Mouse (Mus musculus) spleen, postnatal 10 days (tissue): ENCODE data around the gene Rpl29.

ENCODE experiments used
- DNase-seq, 2 experiments: peaks; one replicate each; pipeline ENCODE4 v3.0.0; 2021 to 2022; ENCODE audit warnings: low spot score in 2 of 2

Rpl29 gene

DNA sequence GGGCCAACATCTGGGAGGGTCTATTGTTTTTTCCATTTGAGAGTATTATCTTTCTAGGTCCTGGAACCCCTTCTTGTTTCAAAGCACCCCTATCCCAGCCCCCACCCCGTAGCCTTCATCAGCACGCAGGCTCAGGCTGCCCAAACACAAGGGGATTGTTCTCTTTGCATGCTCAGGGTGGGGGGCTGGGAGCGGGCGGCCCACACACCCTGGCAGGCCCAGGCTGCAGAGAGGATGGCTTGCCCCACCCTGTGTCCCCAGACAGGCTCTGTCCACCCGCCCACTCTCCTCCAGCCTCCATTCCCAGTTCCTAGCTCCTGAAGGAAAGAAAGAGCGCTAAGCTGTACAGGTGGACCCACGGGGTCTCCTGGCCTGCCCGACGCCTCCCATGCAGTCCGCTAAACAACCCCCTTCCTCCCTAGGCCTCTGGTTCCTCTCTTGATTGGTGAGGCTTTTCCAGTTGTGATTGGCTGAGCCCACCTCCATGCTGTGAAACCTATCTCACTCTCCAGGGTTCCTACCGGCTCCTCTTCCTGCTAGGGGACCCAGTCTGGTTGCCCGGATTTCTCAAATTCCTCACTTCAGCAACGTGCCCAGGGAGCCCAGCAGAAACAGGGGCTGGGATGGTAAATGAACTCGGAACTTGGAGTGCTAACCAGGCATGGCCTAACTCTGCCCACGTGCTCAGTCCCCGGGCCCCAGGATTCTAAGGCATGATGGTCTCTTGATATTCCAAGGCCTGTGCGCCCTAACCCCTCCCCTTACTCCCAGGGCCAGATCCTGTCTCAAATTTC, 25.8 kb downstream of the Rpl29 start:
- DNase-seq = no peak

DNA sequence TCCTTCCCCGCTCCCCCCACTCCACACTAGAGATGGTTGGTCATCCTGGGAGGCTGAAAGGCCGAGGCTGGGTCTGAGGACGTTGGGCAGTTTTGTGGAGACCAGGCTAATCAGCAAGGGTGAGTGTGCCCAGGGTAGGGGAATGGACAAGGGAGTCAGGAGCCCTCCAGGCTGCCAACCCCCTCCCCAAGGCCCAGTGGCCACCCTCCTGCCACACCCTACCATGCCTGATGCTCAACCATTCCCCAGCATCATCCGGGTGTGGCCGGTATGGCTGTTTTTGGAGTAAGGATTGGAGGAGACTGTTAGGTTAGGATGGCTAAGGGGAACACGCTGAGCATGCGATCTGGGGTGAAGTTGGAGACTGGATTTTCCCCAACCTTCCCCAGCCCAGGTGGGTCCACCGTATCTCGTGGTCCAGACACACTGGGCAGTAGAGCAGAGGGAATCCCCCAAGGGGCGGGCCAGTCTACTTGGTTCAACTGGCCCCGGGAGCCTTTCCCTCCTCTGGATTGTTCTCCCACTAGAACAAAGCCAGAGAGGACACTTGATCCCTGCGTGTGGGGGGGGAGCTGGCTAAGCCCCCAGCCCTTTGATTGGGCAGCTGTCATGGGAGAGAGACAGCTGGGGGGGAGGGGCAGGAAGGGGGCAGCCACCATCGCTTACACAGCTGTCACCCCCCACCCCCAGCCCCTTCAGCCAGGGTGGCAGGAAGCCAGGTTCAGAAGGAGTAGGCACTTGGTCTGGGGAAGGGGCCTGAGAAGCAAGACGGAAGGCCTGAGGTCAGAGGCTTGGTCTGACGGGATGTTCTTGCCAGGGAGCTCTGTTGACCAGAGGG, 27.3 kb downstream of the Rpl29 start:
- DNase-seq = no peak

DNA sequence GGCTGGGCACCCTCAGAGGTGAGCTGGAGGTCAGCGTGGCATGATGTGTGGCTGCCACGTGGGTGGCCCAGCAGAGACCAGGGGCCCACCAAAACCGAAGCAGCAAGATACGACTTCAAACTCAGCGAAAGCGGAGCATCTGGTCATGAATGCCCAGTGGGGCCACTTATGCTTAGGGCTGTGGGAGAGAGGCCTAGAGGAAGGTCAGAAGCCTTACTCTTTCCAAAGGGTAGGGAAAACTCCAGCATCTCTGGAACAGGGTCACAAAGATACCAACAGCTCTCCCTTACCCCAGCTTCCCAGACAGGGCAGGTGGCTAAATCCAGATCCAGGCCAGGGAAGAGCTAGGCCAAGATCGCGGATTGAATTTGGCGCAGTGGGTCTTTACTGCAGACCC, 27.9 kb downstream of the Rpl29 start:
- DNase-seq = no peak

DNA sequence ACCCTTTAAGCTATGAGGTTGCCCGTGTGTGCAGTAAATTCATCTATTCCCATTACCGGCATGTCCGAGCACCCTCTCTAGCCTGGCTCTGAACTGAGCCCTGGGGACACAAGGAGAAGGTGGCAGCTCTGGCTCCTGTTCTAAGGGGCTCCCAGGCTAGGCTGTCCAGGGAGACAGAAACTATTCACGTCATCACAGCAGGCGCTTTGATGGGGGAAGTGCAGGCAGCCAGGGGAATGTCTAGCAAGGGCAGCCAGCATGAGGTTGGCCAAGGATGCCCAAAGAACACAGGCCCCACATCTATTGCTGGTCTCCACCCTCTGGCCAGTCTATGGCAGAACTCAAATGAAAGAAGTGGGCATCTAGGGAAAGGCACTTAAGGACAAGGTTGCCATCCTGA, 28.7 kb downstream of the Rpl29 start:
- DNase-seq = no peak

DNA sequence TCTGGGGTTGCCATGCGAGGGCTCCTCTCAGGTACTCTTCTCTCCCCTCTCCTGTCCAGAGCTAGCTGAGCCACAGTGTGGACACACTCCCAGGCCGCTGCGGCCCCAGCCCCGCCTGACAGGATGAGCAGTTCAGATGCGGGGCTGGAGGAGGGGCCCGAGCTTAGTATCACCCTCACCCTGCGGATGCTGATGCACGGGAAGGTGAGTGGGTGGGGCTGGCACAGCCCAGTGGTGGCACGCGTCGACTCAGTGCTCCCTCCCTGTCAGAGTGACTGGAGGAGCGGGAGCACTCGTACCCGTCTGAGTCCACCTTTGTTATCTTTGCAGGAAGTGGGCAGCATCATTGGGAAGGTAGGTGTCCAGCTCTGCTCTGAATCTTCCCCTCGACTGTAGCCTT, 30.7 kb downstream of the Rpl29 start:
- DNase-seq = no peak

DNA sequence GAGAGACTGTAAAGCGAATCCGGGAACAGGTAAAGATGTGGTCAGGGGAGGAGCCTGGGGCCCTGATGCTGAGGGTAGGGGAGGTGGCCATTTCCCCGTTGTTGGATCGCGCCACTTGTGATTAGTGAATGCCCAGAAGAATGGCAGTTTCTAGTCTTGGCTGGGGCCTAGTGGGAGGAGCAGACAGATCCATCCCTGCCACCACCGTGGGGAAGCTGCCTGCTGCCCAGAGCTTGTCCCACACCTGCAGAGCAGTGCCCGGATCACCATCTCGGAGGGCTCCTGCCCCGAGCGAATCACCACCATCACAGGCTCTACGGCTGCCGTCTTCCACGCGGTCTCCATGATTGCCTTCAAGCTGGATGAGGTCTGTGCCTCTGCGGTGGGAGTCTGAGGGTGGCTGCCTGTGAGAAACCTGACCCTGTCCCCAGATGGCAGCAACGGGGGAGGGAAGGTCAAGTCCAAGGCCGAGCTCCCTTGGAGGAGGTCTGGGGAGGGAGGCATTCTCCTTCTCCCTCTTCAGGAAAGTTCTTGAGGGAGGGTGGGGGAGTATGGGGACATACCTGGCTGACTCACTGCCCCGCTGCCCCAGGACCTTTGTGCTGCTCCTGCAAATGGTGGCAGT, 31.3 kb downstream of the Rpl29 start:
- no peak for DNase-seq

DNA sequence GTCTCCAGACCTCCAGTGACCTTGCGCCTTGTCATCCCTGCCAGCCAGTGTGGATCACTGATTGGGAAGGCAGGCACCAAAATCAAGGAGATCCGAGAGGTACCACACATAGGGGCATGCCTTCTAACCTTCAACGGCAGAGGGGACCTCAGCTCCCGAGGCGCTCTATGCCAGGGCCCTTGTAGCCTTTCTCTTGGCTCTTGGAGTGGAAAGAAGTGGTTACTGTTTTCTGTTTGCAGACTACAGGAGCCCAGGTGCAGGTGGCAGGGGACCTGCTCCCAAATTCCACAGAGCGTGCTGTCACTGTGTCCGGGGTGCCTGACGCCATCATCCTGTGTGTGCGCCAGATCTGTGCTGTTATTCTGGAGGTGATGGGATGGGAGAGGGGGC, 31.8 kb downstream of the Rpl29 start:
- no peak for DNase-seq

DNA sequence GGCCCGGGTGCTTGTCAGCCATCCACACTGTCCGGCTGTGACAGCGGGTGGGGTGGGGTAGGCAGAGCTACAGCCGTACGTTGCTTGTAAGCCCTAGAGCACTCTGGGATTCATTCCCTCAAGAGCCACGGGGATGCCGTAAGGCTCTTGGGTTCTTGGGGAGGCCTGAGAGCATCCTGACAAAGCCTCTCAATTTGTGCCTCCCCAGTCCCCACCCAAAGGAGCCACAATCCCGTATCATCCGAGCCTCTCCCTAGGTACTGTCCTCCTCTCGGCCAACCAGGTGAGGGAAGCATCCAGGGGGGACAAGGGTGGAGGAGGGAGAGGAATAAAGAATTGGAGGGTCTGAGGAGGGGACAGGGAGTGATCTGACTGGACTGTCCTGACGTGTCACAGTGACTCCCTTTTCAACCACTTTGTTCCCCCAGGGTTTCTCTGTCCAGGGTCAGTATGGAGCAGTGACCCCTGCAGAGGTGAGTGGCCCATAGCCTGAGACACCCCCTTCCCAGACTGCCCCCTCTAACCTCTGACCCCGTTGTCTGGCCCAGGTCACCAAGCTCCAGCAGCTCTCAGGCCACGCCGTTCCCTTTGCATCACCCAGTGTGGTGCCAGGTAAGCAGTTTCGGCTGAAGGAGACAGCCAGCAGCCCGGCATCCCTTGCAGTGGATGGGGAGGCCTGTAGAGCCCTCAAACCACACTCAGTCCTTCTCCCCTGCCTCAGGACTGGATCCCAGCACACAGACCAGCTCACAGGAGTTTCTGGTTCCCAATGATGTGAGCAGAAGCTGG, 32.6 kb downstream of the Rpl29 start:
- no peak for DNase-seq

DNA sequence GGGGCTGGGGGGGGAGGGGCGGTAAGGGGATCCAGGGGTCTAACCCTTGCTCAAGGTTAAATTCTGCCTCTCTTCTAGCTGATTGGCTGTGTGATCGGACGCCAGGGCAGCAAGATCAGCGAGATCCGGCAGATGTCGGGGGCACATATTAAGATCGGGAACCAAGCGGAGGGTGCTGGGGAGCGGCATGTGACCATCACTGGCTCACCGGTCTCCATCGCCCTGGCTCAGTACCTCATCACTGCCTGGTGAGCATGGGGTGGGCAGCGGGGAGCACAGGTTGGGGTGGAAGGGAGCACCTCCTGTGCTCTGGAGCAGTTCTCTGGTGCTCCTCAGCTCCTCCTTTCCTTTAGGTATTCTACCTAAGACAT, 33.2 kb downstream of the Rpl29 start:
- DNase-seq = no peak

DNA sequence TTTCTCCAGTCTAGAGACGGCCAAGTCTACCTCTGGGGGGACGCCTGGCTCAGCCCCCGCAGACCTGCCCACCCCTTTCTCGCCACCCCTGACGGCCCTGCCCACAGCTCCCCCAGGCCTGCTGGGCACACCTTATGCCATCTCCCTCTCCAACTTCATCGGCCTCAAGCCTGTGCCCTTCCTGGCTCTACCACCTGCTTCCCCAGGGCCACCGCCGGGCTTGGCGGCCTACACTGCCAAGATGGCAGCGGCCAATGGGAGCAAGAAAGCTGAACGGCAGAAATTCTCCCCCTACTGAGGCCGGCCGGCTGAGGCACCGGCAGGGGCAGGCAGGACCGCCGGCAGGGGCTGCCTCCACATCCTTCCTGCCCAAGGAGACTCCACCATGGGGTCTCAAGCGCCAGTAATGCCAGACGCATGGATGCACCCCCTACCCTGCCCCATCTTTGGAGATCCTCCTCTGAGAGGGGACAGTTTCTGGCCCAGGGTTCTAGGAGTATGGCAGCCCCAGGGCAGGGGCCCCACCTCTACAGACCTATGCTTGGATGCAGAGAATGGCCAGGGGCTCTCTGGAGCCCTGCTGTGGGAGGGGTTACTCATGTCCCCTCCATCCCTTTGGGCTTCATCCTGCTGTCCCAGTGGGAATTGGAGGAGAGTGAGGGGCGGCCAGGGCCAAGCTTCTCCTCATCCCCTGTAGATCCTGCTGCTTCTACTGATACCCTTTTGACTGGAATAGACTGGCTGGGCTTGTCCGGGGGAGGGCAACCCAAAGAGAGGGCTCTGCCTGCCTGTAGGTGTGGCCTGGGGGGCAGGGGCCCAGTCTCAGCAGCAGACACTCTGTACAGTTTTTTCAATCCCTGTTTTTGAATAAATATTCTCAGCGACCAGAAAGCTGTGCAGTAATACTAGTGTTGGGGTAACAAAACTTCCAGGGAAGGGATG, 34.1 kb downstream of the Rpl29 start:
- DNase-seq = no peak

DNA sequence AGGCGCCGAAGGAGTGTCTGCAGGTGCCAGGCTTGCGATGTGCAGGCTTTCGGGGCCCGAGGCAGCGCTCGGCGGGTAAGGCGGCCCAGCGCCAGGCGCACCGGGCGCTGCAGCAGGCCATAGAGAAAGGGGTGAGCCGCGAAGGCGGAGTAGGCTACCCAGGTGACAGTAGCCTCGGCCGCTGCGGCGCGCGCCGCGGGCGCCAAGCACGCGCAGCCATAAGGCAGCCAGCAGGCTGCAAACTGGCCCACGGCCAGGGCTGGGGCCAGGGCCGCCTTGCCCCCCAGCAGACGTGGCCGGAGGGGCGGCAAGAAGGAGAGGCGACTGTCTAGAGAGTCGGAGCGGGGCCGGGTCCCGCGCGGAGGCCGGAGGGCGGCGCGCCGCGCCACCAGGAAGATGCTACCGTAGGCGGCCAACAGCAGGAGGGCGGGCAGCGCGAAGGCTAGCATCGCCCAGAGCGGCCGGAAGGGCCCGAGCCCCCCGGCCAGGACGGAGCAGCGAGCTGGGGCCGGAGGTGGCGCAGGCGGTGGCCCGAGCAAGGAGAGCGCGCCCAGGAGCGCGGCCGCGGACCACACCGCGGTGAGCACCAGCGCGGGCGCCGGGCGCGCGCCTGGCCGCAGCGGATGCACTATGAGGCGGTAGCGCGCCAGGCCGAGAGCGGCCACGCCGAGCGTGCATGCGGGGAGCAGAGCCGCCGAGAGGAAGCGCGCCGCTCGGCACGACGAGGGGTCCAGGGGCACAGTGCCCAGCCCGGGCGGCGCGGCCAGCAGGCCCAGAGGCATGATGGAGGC, 35.7 kb downstream of the Rpl29 start:
- peak in 1 of 2 experiments; percentile 48 for DNase-seq

DNA sequence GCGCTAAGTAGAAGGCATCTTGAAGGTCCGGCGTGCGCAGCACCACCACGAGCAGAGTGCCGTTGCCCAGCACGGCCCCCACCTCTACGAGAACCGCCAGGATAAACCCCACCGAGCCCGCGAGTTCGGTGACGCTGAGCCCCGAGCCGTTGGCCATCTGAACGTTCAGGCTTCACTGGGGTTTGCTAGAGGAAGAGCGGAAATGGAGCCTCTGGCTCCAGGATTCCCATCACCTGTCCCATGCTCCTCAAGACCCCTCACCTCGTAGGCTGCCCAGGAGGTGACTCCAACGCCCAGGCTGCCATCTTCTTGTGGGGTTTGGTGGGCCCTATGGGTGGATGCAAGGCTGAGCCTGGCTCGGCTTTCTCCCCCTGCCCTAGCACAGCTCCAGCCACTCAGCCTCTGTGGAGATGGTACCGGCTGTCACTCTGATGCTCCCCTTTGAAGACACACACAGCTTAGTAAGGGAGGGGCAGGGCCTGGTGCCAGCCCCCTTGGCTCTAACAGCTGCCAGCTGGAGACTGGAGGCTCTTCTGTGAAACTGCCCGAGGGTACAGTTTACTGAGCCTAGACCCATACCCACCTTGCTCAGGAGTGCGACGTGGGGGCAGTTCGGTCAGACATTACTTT, 36.4 kb downstream of the Rpl29 start, which contains the start of gene Gpr62:
Gene Gpr62 (minus strand): TSS at position 368 of the 630 bp plus-strand sequence.
- no peak for DNase-seq

DNA sequence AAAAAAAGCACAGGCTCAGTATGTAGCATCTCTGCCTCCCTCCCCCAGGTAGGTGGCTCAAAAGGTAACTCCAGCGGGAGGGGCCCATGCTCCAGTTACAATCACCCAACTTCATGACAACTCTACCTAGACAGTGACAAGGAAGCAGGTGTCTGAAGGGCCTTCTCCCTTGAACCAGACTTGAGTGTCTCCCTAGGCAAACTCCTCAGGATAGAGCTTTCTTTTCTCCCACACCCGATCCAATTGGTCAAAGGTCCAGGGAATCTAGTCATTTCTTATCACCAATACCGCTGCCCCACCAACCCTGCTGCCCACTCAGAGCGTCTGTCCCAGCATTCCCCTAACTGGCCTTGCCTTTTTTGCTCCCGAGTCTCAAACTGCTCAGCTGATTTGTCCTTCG, 37.5 kb downstream of the Rpl29 start:
- no peak for DNase-seq

DNA sequence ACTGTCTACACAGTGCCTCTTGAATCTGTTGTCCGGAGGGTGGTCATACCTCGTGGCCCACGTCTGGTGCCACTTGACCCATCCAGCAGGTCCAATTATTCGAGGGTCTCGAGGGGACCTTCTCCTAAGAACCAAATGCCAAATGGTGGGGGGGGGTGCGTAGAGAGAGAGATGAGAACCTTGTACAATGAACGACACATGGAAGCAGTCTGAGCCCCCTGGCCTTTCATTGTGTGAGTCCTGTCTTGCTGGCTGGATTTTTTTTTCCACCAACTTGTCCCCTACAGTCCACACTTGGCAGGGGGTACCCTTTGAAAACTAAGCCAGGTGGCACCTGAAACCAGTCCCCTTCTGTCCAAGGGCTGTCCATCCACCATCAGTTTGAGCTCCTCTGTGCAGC, 38.5 kb downstream of the Rpl29 start:
- DNase-seq = no peak

DNA sequence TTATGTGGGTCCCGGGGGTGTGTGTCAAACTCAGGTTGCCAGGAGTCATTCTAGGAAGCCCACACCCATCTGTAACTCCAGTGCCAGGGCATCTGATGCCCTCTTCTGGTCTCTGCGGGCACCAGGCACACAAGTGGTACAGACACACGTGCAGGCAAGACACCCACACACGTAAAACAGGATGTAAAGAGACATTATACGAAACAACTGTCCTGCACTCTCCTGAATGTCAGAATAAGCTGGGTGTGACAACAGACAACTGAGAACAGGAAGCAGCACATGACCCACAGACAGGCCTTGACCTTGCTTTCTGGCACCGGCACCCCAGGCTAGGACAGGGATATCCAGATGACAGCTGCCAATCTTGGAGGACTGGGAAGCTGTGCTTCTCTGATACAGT, 40.1 kb downstream of the Rpl29 start:
- no peak for DNase-seq

DNA sequence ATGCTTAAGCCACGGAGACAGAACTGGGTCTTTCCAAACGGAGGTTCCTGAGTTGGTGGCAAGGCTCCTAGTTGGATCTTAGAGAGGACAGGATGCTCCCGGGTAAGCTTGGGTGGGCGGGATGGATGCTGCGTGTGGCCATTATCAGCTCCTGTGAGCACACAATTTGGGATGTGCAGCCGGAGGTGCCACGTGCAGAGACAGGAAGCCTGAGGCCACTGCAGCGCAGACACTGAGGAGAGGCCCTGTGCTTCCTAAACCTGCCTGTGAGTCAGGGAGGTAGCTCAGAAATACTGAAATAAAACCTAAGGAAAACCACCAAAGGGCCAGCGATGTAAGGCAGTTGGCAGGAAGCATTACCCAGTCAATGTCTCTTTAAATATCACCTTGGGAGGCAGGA, 40.5 kb downstream of the Rpl29 start:
- no peak for DNase-seq

DNA sequence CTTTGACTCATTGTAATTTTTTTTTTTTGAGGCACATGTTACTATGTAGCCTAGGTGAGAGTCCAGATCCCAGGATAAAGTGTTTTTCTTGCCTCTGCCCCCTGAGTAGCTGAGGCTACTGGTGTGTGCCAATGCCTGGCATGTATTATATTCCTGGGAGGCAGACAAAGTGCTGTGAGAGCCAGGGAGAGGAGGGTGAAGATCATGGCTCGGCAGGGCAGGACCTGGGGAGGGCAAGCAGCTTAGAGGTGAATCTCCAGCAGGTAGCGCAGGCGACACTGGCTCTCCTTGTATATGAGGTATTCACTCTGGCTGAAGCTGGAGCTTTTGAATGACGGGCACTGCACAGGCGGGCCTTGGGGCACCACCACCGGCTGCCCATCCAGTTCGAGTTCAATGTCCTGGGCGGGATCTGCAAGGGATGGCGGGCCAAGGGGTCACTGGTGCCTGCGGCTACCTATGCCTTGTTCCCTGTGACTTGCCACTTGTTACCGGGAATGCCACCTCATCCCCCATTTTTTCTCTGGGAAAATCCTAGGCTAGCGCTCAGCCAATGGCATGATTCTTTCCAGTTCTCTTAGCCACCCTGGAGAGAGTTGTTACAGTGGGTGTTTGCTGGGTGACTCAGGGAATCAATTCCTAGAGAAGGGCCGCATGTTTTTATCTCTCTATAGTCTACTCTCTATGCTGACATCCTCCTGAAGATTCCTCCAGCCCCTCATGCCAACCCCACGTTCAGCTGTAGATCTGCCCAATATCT, 41.9 kb downstream of the Rpl29 start:
- DNase-seq = peak in 1 of 2 experiments; percentile 10

DNA sequence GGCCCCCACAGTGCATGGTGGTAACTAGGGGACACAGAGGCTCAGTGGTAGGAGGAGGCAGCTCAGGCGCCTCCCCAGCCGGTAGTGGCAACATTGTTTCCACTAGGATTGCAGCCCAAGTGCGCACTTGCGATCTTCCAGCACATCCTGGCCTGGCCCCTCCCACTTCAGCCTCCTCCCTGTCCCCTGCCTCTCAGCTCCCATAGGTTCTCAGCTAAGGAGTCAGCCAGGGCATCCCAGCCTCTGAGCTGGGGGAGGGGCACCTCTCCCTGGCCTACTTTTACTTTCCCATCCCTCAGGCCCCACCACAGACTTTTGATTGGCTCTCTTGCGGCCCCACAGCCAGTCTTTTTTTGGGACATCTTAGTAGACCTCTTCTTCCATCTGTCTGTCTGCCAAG, 42.6 kb downstream of the Rpl29 start:
- peak in 1 of 2 experiments; percentile 24 for DNase-seq

DNA sequence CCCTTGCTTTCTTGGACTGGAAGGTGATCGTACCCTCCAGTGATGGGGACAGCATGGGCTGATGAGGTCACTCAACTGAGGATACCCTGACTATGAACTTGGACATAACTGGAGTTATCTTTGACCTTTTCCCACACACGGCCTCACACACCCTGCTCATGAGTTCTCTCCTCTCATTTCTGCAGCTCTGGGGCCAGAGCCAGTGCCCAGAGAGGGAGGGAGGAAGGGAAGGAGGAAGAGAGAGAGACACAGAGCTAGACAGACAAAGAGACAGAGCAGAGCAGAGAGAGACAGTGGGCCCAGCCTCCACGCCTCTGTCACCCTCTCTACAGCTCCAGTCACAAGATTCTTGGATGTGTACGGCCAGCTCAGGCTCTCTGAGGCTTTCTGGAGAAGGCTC, 43.1 kb downstream of the Rpl29 start:
- DNase-seq = no peak
